Mouse (Mus musculus): ENCODE measurements at regions not wholly inside any gene's neighbourhood (a gene's known extent, or its start where the extent isn't known, plus 50 kb on each side); places are given as distances from the start of the nearest gene placed in this dataset.

GRCm38 (mm10) chr14:58505841-58506240, 435.5 kb downstream of the Fgf9 start:
- DNase-seq (ENCODE audit: low spot score in 2 of 2), result no peak

DNA sequence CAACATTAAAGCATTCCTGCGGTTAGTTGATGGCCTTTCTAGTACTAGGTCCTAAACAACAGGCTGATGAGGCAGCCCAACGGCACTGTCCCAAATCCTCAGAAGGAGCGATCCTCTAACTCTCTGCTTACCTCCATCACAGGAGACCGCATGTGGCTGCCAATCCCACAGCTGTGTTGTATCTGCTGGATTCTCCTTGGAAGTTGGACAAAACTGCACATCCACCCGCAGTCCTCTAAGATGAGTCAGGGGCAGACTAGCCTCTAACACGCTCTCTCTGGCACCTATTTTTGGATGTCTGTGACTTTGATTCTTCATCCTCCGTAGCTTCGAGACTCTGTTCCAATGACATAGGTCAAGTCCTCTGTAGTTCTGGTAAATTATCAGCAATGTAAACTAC, 432.5 kb downstream of the Fgf9 start:
- DNase-seq (ENCODE audit: low spot score in 2 of 2), result no peak

GRCm38 (mm10) chr14:58500014-58500413, 429.7 kb downstream of the Fgf9 start:
- no peak for DNase-seq (ENCODE audit: low spot score in 2 of 2)

- DNase-seq (ENCODE audit: low spot score in 2 of 2), result no peak
Measured at GRCm38 (mm10) chr14:58499501-58499900, 429.2 kb downstream of the Fgf9 start.

- no peak for DNase-seq (ENCODE audit: low spot score in 2 of 2)
Measured at GRCm38 (mm10) chr14:58499071-58499470, 428.7 kb downstream of the Fgf9 start.

DNA sequence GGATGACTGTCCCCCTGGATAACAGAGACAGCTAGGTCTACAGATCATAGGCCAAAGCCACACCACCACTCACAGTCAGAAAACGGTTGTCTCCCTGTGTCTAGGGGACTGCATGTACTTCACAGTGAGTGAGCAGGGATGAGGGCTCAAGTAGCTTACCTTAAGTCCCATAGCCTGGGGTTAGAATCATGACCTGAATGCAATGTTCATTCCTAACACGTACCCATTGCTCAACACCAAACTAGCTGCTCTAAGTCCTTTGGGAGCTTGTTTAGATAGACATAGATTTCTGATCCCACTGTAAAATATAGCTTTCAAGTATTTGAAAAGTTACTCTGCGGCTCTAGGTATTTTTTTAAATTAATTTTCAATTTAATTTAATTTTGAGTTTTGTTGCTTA, 426.6 kb downstream of the Fgf9 start:
- no peak for DNase-seq (ENCODE audit: low spot score in 2 of 2)

- no peak for DNase-seq (ENCODE audit: low spot score in 2 of 2)
Measured at GRCm38 (mm10) chr14:58494400-58494987, 424.1 kb downstream of the Fgf9 start.

- no peak for DNase-seq (ENCODE audit: low spot score in 2 of 2)
Measured at GRCm38 (mm10) chr14:58492118-58492517, 421.8 kb downstream of the Fgf9 start.

DNA sequence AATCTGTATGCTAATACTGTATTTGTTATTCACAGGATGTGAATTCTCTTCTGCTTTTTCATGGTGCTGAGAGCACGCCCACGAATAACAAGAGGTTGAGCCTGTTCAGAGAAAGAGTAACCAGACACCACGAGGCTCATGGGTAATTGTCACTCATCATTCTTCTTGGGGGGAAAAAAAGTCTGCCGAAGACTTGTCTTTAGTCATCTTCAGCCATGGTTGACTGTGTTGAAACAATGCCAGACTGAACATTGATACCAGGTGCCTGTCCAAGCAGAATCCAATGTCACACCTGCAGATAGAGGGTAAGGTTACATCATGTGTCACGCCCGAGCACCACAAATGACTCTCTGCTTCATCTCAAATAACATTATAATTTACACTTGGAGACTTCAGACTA, 418.5 kb downstream of the Fgf9 start:
- DNase-seq (ENCODE audit: low spot score in 2 of 2), result no peak

DNA sequence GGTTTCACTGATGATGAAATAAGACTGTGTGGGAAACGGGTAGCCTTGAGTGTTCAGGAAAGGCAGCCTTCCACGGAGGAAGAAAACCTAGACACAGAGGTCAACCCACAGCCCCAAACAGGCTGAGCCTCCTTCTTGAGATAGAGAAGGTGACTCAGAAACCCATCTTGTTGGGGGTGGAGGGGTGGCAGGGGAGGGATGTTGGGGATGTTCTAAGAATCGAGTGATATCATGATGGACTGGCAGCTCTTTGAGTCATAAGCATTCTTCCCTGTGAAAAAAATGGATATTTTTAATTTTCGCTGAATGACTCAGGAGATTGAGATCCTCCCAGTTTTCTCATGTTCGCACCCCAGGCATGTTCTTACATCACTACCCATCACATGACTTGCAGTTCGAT, 417.5 kb downstream of the Fgf9 start:
- DNase-seq (ENCODE audit: low spot score in 2 of 2), result no peak

DNA sequence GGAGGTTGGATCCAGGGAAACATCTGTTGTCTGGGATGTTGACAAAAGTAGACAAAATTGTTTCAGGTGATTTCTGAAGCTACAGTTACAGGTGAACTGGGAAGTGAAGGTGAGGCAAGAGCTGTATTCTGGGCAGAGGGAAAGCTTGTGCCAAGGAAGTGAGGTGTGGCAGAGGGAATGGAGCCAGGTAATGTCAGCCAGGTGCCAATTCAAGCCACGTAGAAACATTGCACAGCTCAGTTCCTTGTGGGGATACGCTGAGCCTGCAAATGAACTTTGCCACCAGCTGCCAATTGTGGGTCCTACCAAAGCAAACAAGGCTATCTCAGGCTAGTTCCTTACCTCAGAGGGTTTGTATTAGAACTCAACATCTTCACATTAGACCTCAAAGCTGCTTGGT, 410.1 kb downstream of the Fgf9 start:
- DNase-seq (ENCODE audit: low spot score in 2 of 2), result no peak

- no peak for DNase-seq (ENCODE audit: low spot score in 2 of 2)
Measured at GRCm38 (mm10) chr14:58470678-58471077, 400.3 kb downstream of the Fgf9 start.

DNA sequence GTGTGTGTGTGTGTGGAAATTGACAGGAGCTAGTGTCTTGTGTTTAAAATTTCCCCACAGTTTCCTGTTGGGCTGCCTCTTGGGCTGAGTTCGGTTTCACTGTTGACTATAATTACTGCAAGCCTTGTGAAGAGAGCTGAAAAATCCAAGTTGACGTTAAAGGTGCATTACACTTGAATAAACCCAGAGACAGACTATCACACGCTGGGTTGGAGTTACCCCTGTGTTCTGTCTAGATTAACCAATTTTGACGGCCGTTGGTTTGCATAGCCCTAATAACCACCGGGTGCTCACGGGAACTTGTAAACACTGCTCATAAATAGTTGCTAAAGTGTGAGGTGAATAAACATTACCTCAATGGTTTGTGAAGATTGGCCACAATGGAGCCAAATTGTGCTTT, 398.1 kb downstream of the Fgf9 start:
- no peak for DNase-seq (ENCODE audit: low spot score in 2 of 2)

DNA sequence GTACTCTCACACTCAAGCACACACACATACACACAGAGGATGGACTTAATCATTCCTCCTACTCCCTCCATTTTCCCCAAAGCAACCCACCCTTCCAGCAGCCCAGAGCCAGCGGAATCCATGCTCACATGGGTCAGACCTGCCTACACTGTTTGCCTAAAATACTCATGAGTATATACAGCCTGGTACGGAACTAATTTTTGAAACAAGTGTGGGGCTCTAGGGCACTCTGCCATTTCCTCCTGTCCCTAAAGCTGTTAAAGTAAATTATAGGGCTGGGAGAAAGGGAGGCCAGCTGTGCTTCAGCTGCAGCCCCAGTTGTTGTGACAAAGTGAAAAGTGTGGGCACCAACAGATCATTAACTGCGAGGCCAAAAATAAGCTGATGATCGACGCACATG, 397.5 kb downstream of the Fgf9 start:
- DNase-seq (ENCODE audit: low spot score in 2 of 2), result no peak

- DNase-seq (ENCODE audit: low spot score in 2 of 2), result no peak
Measured at GRCm38 (mm10) chr14:58446776-58447354, 376.5 kb downstream of the Fgf9 start.

- DNase-seq (ENCODE audit: low spot score in 2 of 2), result no peak
Measured at GRCm38 (mm10) chr14:58444496-58444895, 374.1 kb downstream of the Fgf9 start.

- DNase-seq (ENCODE audit: low spot score in 2 of 2), result no peak
Measured at GRCm38 (mm10) chr14:58442501-58442900, 372.2 kb downstream of the Fgf9 start.

DNA sequence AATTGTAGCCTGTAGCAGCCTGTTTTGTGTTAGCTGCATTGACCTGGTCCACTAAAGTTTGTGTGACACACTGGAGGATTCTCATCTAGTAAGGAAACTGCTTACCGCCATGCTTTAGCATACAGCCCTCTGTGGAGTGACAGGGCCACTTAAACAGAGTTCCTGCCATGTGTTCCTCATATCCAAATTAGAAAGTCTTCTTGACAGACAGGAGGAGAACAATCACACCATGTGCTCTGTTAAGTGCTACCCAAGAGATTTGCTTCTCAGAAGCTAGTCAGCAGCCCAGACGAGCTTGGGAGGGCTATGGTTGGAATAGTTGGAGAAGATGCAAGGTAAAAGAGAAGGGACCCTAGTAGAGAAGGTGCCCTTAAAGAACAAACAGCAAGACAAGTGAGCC, 369.6 kb downstream of the Fgf9 start:
- no peak for DNase-seq (ENCODE audit: low spot score in 2 of 2)

DNA sequence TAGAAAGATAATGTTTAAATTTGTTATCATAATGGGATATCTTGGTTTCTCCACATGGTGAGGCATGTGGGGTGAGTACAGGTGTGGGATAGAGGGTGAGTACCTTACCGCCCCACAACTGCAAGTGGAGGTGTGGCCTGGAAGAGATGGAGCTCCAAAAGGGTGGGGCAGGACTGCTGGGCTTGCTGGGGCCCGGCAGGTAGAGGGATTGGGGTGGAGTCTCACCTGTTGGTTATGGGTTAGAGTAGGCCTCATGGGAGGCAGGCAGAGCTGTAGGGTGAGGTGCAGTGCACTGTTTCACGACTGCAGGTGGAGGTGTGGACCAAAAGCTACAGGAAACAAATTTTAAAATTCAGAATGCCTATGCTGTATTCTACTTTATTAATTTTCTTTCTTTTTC, 365.7 kb downstream of the Fgf9 start:
- DNase-seq (ENCODE audit: low spot score in 2 of 2), result no peak

DNA sequence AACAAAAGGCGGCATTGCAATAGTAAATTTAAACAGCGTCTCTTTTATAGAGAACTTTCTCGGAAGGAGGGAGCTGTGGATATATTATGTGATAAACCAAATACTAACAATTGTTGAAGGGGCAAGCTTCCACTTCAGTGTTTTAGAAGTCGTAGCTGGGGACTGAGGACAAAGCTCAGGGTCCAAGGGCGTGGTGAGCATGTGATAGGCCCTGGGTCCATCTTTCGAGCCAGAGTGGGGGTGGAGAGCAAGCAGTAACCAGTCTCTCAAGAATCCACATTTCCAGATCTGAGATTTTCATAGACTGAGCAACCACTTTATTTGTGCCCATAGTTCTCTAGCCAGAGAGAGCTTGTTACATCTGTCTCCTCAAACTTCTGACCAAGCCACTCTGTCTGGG, 356.1 kb downstream of the Fgf9 start:
- DNase-seq (ENCODE audit: low spot score in 2 of 2), result no peak

DNA sequence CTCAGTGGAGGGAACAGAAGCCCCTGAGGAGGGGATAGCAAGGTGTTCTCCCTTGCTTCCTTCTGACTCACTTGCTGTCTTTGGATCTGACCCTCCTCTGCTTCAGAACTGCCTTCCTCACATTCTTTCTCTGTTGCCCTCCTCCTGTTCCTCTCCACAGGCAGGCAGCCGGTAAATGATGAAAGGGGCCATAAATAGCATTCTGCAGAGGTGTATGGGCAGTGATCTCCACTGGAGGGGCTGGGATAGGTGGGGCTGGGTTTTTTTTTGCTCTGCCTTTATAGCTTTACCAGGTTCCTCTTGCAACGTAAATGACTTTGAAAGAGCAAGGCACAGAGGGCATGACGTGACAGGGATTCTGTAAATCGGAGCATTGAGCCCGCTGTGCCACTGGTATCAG, 351.6 kb downstream of the Fgf9 start:
- DNase-seq (ENCODE audit: low spot score in 2 of 2), result no peak

GRCm38 (mm10) chr14:58417545-58417944, 347.2 kb downstream of the Fgf9 start:
- no peak for DNase-seq (ENCODE audit: low spot score in 2 of 2)

GRCm38 (mm10) chr14:58392055-58392726, 321.8 kb downstream of the Fgf9 start:
- no peak for DNase-seq (ENCODE audit: low spot score in 2 of 2)

Measured in layer of hippocampus, adult 8-10 months (tissue).